Mouse (Mus musculus): ENCODE measurements around the gene Rps29.

Gene Rps29

GRCm38 (mm10) chr12:69131267-69131666 lies 27.7 kb downstream of the Rps29 start:
- in situ Hi-C loops (cut with MboI, MseI): no loop called here

GRCm38 (mm10) chr12:69130486-69130885 lies 28.5 kb downstream of the Rps29 start:
- in situ Hi-C loops (cut with MboI, MseI): no loop called here

- in situ Hi-C loops (cut with MboI, MseI): no loop called here
Measured at GRCm38 (mm10) chr12:69129634-69130310, 29.2 kb downstream of the Rps29 start.

GRCm38 (mm10) chr12:69127626-69128025 lies 31.4 kb downstream of the Rps29 start:
- in situ Hi-C loops (cut with MboI, MseI): no loop called here

- in situ Hi-C loops (cut with MboI, MseI): no loop called here
Measured at GRCm38 (mm10) chr12:69127170-69127569, 31.8 kb downstream of the Rps29 start.

- in situ Hi-C loops (cut with MboI, MseI): no loop called here
Measured at GRCm38 (mm10) chr12:69125066-69125465, 33.9 kb downstream of the Rps29 start.

GRCm38 (mm10) chr12:69122801-69123200 lies 36.2 kb downstream of the Rps29 start:
- in situ Hi-C loops (cut with MboI, MseI): no loop called here

GRCm38 (mm10) chr12:69119908-69120307 lies 39.1 kb downstream of the Rps29 start:
- in situ Hi-C loops (cut with MboI, MseI): no loop called here
